Mouse (Mus musculus) midbrain, embryonic 15.5 days (tissue): ENCODE measurements around the gene 1700019D03Rik. TPM values are rescaled to one million over a fixed set of nuclear protein-coding genes. Genes with fewer than 3 reads are reported as not detected.

Experiments used
- polyA plus RNA-seq: library from polyadenylated mRNA; unstranded; fragments of >200 nt; fragmentation: Nextera tagmentation; extraction: Ambion mirVana; gene quantifications from 2 replicates; pipeline ENCODE4 v1.2.1, GENCODE M21; 2015

1700019D03Rik gene
- polyA plus RNA-seq, 1 experiment from 2014 or later: 2.7 TPM

Other genes starting within 250 kb of the 1700019D03Rik start
- 36.8 and 39.6 TPM in 2 replicates for gene Inpp1, start 202.5 kb downstream of the 1700019D03Rik start, polyA plus RNA-seq
- 30.6 and 32.4 TPM in 2 replicates for gene Hibch, start 175.2 kb downstream of the 1700019D03Rik start, polyA plus RNA-seq
- gene Mstn, start 41.5 kb upstream of the 1700019D03Rik start, polyA plus RNA-seq: 0.22 and 0.26 TPM in 2 replicates
- not detected in 2 replicates for gene 1700019A02Rik, start 167.5 kb upstream of the 1700019D03Rik start, polyA plus RNA-seq